In the genomic region with DNA sequence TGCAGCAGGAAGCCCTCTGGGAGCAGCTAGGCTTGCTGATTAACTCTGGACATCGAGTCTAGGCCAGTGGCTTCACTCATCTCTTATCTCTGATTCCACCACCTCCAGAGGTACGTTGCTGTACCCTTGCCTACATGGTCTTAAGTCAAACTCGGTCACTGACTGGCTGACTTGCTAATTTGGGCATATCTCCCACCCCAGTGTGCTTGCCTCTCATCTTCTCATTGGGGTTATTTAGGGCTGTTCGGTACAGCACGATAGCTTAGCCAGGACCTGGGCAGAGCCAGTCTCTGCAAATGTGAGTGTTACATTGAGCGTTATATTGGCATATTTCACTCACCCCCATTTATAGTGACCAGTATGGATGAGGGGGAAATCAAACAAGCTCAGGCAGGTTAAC, we compare ENCODE assay signal across 20 mouse cellular contexts. TPM values are rescaled to one million over a fixed set of nuclear protein-coding genes. Genes with fewer than 3 reads are reported as not detected.
DNase-seq lines count a peak whose midpoint lies in the region; ATAC-seq and TF ChIP-seq lines count a peak whose summit lies in the region.
"Had no signal": no experiment of that assay in that cellular context is flagged by ENCODE, and none has a peak within 500 bp of the region (broad histone marks: within the 10 kb centered on the region; RNA-seq: fewer than 3 reads in every experiment).

No protein-coding gene starts in this region.

- dilution Hi-C loops in CH12.LX (cut with MboI; ENCODE audit: extremely low pct_ligation_motif_present, extremely low pct_unique_long_range_greater_than_20kb, low sequenced_read_pairs) = no loop called here

- no peak for TF ChIP-seq CTCF in CH12.LX (conservative IDR thresholded peaks at IDR 0.05 in 1 of 2, IDR thresholded peaks at IDR 0.05 in 1 of 2; ENCODE audit: low read depth in 2 of 2, low read length in 2 of 2)

- peak overlapping the region; percentile 58; the same call in 1 of the 2 replicates for H3K4me2 ChIP-seq in CH12.LX (ENCODE audit: insufficient read depth, low read depth, poor library complexity, severe bottlenecking)
- peak overlapping the region; percentile 33 for H3K4me2 ChIP-seq in forebrain, embryonic 13.5 days
- peak overlapping the region; percentile 38 for H3K4me2 ChIP-seq in hindbrain, embryonic 14.5 days (replicated peaks)
- H3K4me2 ChIP-seq in midbrain, embryonic 15.5 days = peak overlapping the region; percentile 46

- no peak for TF ChIP-seq RAD21 in CH12.LX (IDR thresholded peaks at IDR 0.05; ENCODE audit: low read depth, low read length)

- H3K9me3 ChIP-seq in CH12.LX (replicated peaks; ENCODE audit: low read length) = peaks cover 10% of the 10 kb centered on the region
- H3K9me3 ChIP-seq in forebrain, embryonic 13.5 days (replicated peaks) = no peaks in the 10 kb centered on the region
- H3K9me3 ChIP-seq in hindbrain, embryonic 14.5 days (ENCODE audit: control insufficient read depth, low read length) = peaks cover 4% of the 10 kb centered on the region; the same call in 1 of the 2 replicates
- no peaks in the 10 kb centered on the region for H3K9me3 ChIP-seq in midbrain, embryonic 15.5 days
- H3K9me3 ChIP-seq: heart, embryonic 13.5 days had no signal

- 0 out of 2 replicates have a peak, but pooled peaks have one; percentile 11 for ATAC-seq in forebrain, embryonic 13.5 days
- no peak for ATAC-seq in hindbrain, embryonic 14.5 days (ENCODE audit: low FRiP score)
- peak; percentile 24; the same call in 1 of the 2 replicates for ATAC-seq in midbrain, embryonic 15.5 days (replicated peaks)
- ATAC-seq in inflammation-experienced regulatory T-cells, adult 6 months = no peak

- H3K27me3 ChIP-seq in CH12.LX (replicated peaks) = no peaks in the 10 kb centered on the region
- H3K27me3 ChIP-seq in forebrain, embryonic 13.5 days = no peaks in the 10 kb centered on the region
- no peaks in the 10 kb centered on the region for H3K27me3 ChIP-seq in hindbrain, embryonic 14.5 days (ENCODE audit: control insufficient read depth, insufficient read depth, low read length)
- no peaks in the 10 kb centered on the region for H3K27me3 ChIP-seq in midbrain, embryonic 15.5 days (replicated peaks)

- H3K36me3 ChIP-seq in CH12.LX (replicated peaks in 1 of 2; ENCODE audit: control insufficient read depth in 1 of 2, insufficient read depth in 1 of 2, low read length in 1 of 2) = no peaks in the 10 kb centered on the region
- no peaks in the 10 kb centered on the region for H3K36me3 ChIP-seq in forebrain, embryonic 13.5 days (ENCODE audit: poor library complexity, severe bottlenecking)
- no peaks in the 10 kb centered on the region for H3K36me3 ChIP-seq in hindbrain, embryonic 14.5 days (replicated peaks; ENCODE audit: control insufficient read depth, insufficient read depth)
- no peaks in the 10 kb centered on the region for H3K36me3 ChIP-seq in midbrain, embryonic 15.5 days (replicated peaks)
- H3K36me3 ChIP-seq: heart, embryonic 13.5 days had no signal

- no peak for DNase-seq in CH12.LX (ENCODE audit: extremely low read depth)
- DNase-seq in hindbrain, embryonic 14.5 days (ENCODE audit: low spot score) = no peak
- DNase-seq in right cerebral cortex, postnatal 36 days (ENCODE audit: low spot score in 2 of 2) = no peak
- no peak for DNase-seq in testis, postnatal 14 days (ENCODE audit: low spot score)
- no peak for DNase-seq in frontal cortex, postnatal 10 days (ENCODE audit: low spot score in 2 of 2)
- DNase-seq: cerebellum, adult 11-12 months; kidney, adult 18-20 months; kidney, postnatal 14 days; thymus, adult 18-20 months had no signal

- TF ChIP-seq POLR2A in CH12.LX (IDR thresholded peaks at IDR 0.05; ENCODE audit: low read depth, low read length) = no peak

- in situ Hi-C loops in CH12.LX (cut with MboI; ENCODE audit: low pct_ligation_motif_present, low pct_unique_long_range_greater_than_20kb, low sequenced_read_pairs) = no loop called here

- no peak overlapping the region for H3K9ac ChIP-seq in CH12.LX (ENCODE audit: insufficient read depth, low read depth)
- no peak overlapping the region for H3K9ac ChIP-seq in forebrain, embryonic 13.5 days
- H3K9ac ChIP-seq in hindbrain, embryonic 14.5 days = no peak overlapping the region; the same call in 1 of the 2 replicates
- H3K9ac ChIP-seq in midbrain, embryonic 15.5 days = no peak overlapping the region
- H3K9ac ChIP-seq: lung, embryonic 14.5 days had no signal

- no peak overlapping the region for H3K4me3 ChIP-seq in CH12.LX (replicated peaks in 1 of 3; ENCODE audit: low read depth in 2 of 3, low read length in 2 of 3, poor library complexity in 1 of 3)
- no peak overlapping the region for H3K4me3 ChIP-seq in forebrain, embryonic 13.5 days
- no peak overlapping the region for H3K4me3 ChIP-seq in hindbrain, embryonic 14.5 days (replicated peaks; ENCODE audit: low read length)
- no peak overlapping the region for H3K4me3 ChIP-seq in midbrain, embryonic 15.5 days

- TF ChIP-seq EP300 in CH12.LX (IDR thresholded peaks at IDR 0.05; ENCODE audit: low read length) = no peak

- H3K27ac ChIP-seq in CH12.LX (ENCODE audit: insufficient read depth, low read depth) = peak overlapping the region; percentile 54; the same call in 1 of the 2 replicates
- 0 out of 2 replicates have a peak overlapping the region, but pooled peaks have one; percentile 63 for H3K27ac ChIP-seq in forebrain, embryonic 13.5 days
- H3K27ac ChIP-seq in hindbrain, embryonic 14.5 days = peak overlapping the region; percentile 61; the same call in 1 of the 2 replicates
- H3K27ac ChIP-seq in midbrain, embryonic 15.5 days = 0 out of 2 replicates have a peak overlapping the region, but pooled peaks have one; percentile 70
- H3K27ac ChIP-seq: heart, embryonic 13.5 days; macrophage had no signal

- peaks cover 21 to 41% of the 10 kb centered on the region in 2 experiments for H3K4me1 ChIP-seq in CH12.LX (ENCODE audit: control insufficient read depth in 1 of 2, insufficient read depth in 2 of 2)
- H3K4me1 ChIP-seq in forebrain, embryonic 13.5 days = peaks cover 28% of the 10 kb centered on the region
- H3K4me1 ChIP-seq in hindbrain, embryonic 14.5 days (replicated peaks; ENCODE audit: control insufficient read depth, insufficient read depth, low read length) = peaks cover 13% of the 10 kb centered on the region
- H3K4me1 ChIP-seq in midbrain, embryonic 15.5 days = peaks cover 19% of the 10 kb centered on the region

- WGBS in forebrain, embryonic 13.5 days = 52% methylated on average over 6 of the region's 6 CpGs
- 47% methylated on average over 6 of the region's 6 CpGs for WGBS in hindbrain, embryonic 14.5 days
- 35% methylated on average over 6 of the region's 6 CpGs for WGBS in midbrain, embryonic 15.5 days

- H3K79me2 ChIP-seq in CH12.LX (replicated peaks; ENCODE audit: control insufficient read depth, extremely low read depth, insufficient read depth, poor library complexity, severe bottlenecking) = no peaks in the 10 kb centered on the region

TF ChIP-seq in CH12.LX, 34 proteins besides CTCF, POLR2A, EP300 and RAD21:
- TF ChIP-seq UBTF (IDR thresholded peaks at IDR 0.05; ENCODE audit: low read depth, low read length) = no peak
- TF ChIP-seq BHLHE40 (IDR thresholded peaks at IDR 0.05; ENCODE audit: low read depth, low read length) = no peak
- TF ChIP-seq RCOR1 (conservative IDR thresholded peaks at IDR 0.05; ENCODE audit: low read depth, low read length) = no peak
- no peak for TF ChIP-seq IRF4 (IDR thresholded peaks at IDR 0.05; ENCODE audit: low read depth, low read length)
- TF ChIP-seq MEF2A (IDR thresholded peaks at IDR 0.05; ENCODE audit: borderline replicate concordance, low read depth, low read length) = no peak
- no peak for TF ChIP-seq HCFC1 (IDR thresholded peaks at IDR 0.05; ENCODE audit: low read depth, low read length)
- no peak for TF ChIP-seq CHD2 (IDR thresholded peaks at IDR 0.05; ENCODE audit: low read length)
- TF ChIP-seq ZNF384 (IDR thresholded peaks at IDR 0.05; ENCODE audit: low read depth, low read length) = no peak
- no peak for TF ChIP-seq MAZ (IDR thresholded peaks at IDR 0.05; ENCODE audit: low read depth, low read length)
- no peak for TF ChIP-seq USF1 (IDR thresholded peaks at IDR 0.05; ENCODE audit: low read depth, low read length)
- TF ChIP-seq SMC3 (IDR thresholded peaks at IDR 0.05; ENCODE audit: low read depth, low read length) = no peak
- no peak for TF ChIP-seq TBP (conservative IDR thresholded peaks at IDR 0.05; ENCODE audit: low read depth, low read length)
- TF ChIP-seq GABPA (IDR thresholded peaks at IDR 0.05; ENCODE audit: insufficient replicate concordance, low read depth, low read length) = no peak
- no peak for TF ChIP-seq ZKSCAN1 (IDR thresholded peaks at IDR 0.05; ENCODE audit: borderline replicate concordance, low read depth, low read length)
- TF ChIP-seq NRF1 (IDR thresholded peaks at IDR 0.05; ENCODE audit: low read depth, low read length) = no peak
- no peak for TF ChIP-seq MXI1 (IDR thresholded peaks at IDR 0.05; ENCODE audit: low read depth, low read length)
- no peak for TF ChIP-seq KAT2A (IDR thresholded peaks at IDR 0.05; ENCODE audit: insufficient replicate concordance, low read length)
- TF ChIP-seq MAX (IDR thresholded peaks at IDR 0.05; ENCODE audit: low read length) = no peak

RNA-seq across cellular contexts. Expression of gene Hs3st3a1, which starts 38.2 kb away (rescaled TPM):
- total RNA-seq in CH12.LX (2012; rRNA removed) (not detected in 2 replicates), CH12.LX (2014; rRNA removed) (not detected in 2 replicates)
- polyA plus RNA-seq in CH12.LX (2012; ENCODE audit: insufficient read length, low read depth) = not detected in 2 replicates
- polyA plus RNA-seq in forebrain, embryonic 13.5 days (2015; fragmentation: Nextera tagmentation; extraction: Ambion mirVana) = 0.15 and 0.40 TPM in 2 replicates
- 1.7 and 1.8 TPM in 2 replicates for polyA plus RNA-seq in hindbrain, embryonic 14.5 days (2014; fragmentation: Nextera tagmentation; extraction: Ambion mirVana)
- polyA plus RNA-seq in midbrain, embryonic 15.5 days (2015; fragmentation: Nextera tagmentation; extraction: Ambion mirVana) = 1.8 and 1.9 TPM in 2 replicates
- not detected for polyA plus RNA-seq in inflammation-experienced regulatory T-cells, adult 6 months (2017; shearing (Covaris generic))
- polyA plus RNA-seq: macrophage had no signal

RNA-seq across cellular contexts. Expression of gene F930015N05Rik, which starts 39.5 kb away (rescaled TPM):
- total RNA-seq in CH12.LX (2012; rRNA removed) = not detected in 2 replicates
- not detected in 2 replicates for total RNA-seq in CH12.LX (2014; rRNA removed)
- not detected in 2 replicates for polyA plus RNA-seq in CH12.LX (2012; ENCODE audit: insufficient read length, low read depth)
- polyA plus RNA-seq in forebrain, embryonic 13.5 days (2015; fragmentation: Nextera tagmentation; extraction: Ambion mirVana) = 0.57 TPM in 1 of 2 replicates, not detected in the other
- 1.7 and 2.1 TPM in 2 replicates for polyA plus RNA-seq in hindbrain, embryonic 14.5 days (2014; fragmentation: Nextera tagmentation; extraction: Ambion mirVana)
- polyA plus RNA-seq in midbrain, embryonic 15.5 days (2015; fragmentation: Nextera tagmentation; extraction: Ambion mirVana) = 1.6 and 2.6 TPM in 2 replicates
- polyA plus RNA-seq in inflammation-experienced regulatory T-cells, adult 6 months (2017; shearing (Covaris generic)) = not detected
- total RNA-seq: adrenal gland, adult 18-20 months; ES-E14; gastrocnemius, adult 8-10 months; heart, postnatal 4 days; layer of hippocampus, postnatal 14 days had no signal
- polyA plus RNA-seq: macrophage had no signal

Comparison
In these comparisons a context has a peak if more than half of its experiments do, and no peak if none do; other contexts are left out.
1. ATAC-seq: peak in forebrain, embryonic 13.5 days (single experiment) and midbrain, embryonic 15.5 days (single experiment); none in hindbrain, embryonic 14.5 days (single experiment) and inflammation-experienced regulatory T-cells, adult 6 months (single experiment).
2. Peak in every context shown above with its lines, with median percentiles within 50 percentile points of each other: H3K27ac ChIP-seq and H3K4me2 ChIP-seq.